18 mouse cellular contexts compared by ENCODE assay signal in genomic region chr4:81129874-81130273, GRCm38 (mm10).
DNase-seq lines count a peak whose midpoint lies in the region; ATAC-seq and TF ChIP-seq lines count a peak whose summit lies in the region.
"Had no signal": no experiment of that assay in that cellular context is flagged by ENCODE, and none has a peak within 500 bp of the region (broad histone marks: within the 10 kb centered on the region; RNA-seq: fewer than 3 reads in every experiment).

No protein-coding gene starts in this region.

- H3K27ac ChIP-seq in limb, embryonic 14.5 days (replicated peaks; ENCODE audit: low read depth, low read length): no peak overlapping the region
- no peak overlapping the region for H3K27ac ChIP-seq in limb, embryonic 10.5 days
- 0 out of 2 replicates have a peak overlapping the region, but pooled peaks have one; percentile 39 for H3K27ac ChIP-seq in lung, embryonic 15.5 days
- no peak overlapping the region for H3K27ac ChIP-seq in thymus, adult 2 months (ENCODE audit: control insufficient read depth, insufficient read depth, low read length)
- no peak overlapping the region for H3K27ac ChIP-seq in midbrain, embryonic 13.5 days
- H3K27ac ChIP-seq: embryonic facial prominence, embryonic 12.5 days; forebrain, embryonic 10.5 days; hindbrain, embryonic 15.5 days; liver, embryonic 12.5 days; neural tube, embryonic 13.5 days had no signal

- H3K36me3 ChIP-seq in limb, embryonic 14.5 days (ENCODE audit: control insufficient read depth, insufficient read depth, low read length): no peaks in the 10 kb centered on the region
- no peaks in the 10 kb centered on the region for H3K36me3 ChIP-seq in limb, embryonic 10.5 days
- no peaks in the 10 kb centered on the region for H3K36me3 ChIP-seq in lung, embryonic 15.5 days
- H3K36me3 ChIP-seq in thymus, adult 2 months (ENCODE audit: control insufficient read depth, insufficient read depth, low read length): no peaks in the 10 kb centered on the region
- H3K36me3 ChIP-seq in midbrain, embryonic 13.5 days: no peaks in the 10 kb centered on the region
- H3K36me3 ChIP-seq: embryonic facial prominence, embryonic 12.5 days; forebrain, embryonic 10.5 days; hindbrain, embryonic 15.5 days; liver, embryonic 12.5 days; neural tube, embryonic 13.5 days had no signal

- no peak overlapping the region for H3K4me2 ChIP-seq in limb, embryonic 14.5 days (replicated peaks; ENCODE audit: low read depth, low read length, severe bottlenecking)
- H3K4me2 ChIP-seq in lung, embryonic 15.5 days: no peak overlapping the region
- H3K4me2 ChIP-seq in midbrain, embryonic 13.5 days (replicated peaks): no peak overlapping the region
- H3K4me2 ChIP-seq: embryonic facial prominence, embryonic 12.5 days; hindbrain, embryonic 15.5 days; liver, embryonic 12.5 days; neural tube, embryonic 13.5 days had no signal

- H3K9me3 ChIP-seq in limb, embryonic 14.5 days (ENCODE audit: control insufficient read depth, low read length): peaks cover 4% of the 10 kb centered on the region; the same call in 1 of the 2 replicates
- H3K9me3 ChIP-seq in limb, embryonic 10.5 days (replicated peaks): no peaks in the 10 kb centered on the region
- H3K9me3 ChIP-seq in lung, embryonic 15.5 days: no peaks in the 10 kb centered on the region
- H3K9me3 ChIP-seq in midbrain, embryonic 13.5 days: no peaks in the 10 kb centered on the region
- H3K9me3 ChIP-seq: embryonic facial prominence, embryonic 12.5 days; forebrain, embryonic 10.5 days; hindbrain, embryonic 15.5 days; liver, embryonic 12.5 days; neural tube, embryonic 13.5 days had no signal

- H3K4me3 ChIP-seq in limb, embryonic 14.5 days (replicated peaks; ENCODE audit: low read length): no peak overlapping the region
- no peak overlapping the region for H3K4me3 ChIP-seq in limb, embryonic 10.5 days
- no peak overlapping the region for H3K4me3 ChIP-seq in lung, embryonic 15.5 days
- no peak overlapping the region for H3K4me3 ChIP-seq in thymus, adult 2 months (ENCODE audit: control insufficient read depth, insufficient read depth, low read length)
- H3K4me3 ChIP-seq in midbrain, embryonic 13.5 days (replicated peaks): no peak overlapping the region
- H3K4me3 ChIP-seq: embryonic facial prominence, embryonic 12.5 days; forebrain, embryonic 10.5 days; hindbrain, embryonic 15.5 days; liver, embryonic 12.5 days; neural tube, embryonic 13.5 days had no signal

- no peaks in the 10 kb centered on the region for H3K4me1 ChIP-seq in limb, embryonic 14.5 days (ENCODE audit: control insufficient read depth, insufficient read depth, low read length)
- no peaks in the 10 kb centered on the region for H3K4me1 ChIP-seq in limb, embryonic 10.5 days
- H3K4me1 ChIP-seq in lung, embryonic 15.5 days: 0 out of 2 replicates have a peak, but pooled peaks cover 3% of the 10 kb centered on the region
- H3K4me1 ChIP-seq in thymus, adult 2 months (replicated peaks; ENCODE audit: control insufficient read depth, insufficient read depth, low read length): no peaks in the 10 kb centered on the region
- H3K4me1 ChIP-seq in midbrain, embryonic 13.5 days (replicated peaks): no peaks in the 10 kb centered on the region
- H3K4me1 ChIP-seq: embryonic facial prominence, embryonic 12.5 days; forebrain, embryonic 10.5 days; hindbrain, embryonic 15.5 days; liver, embryonic 12.5 days; neural tube, embryonic 13.5 days had no signal

- ATAC-seq in limb, embryonic 14.5 days (ENCODE audit: low FRiP score, low read depth): no peak
- ATAC-seq in lung, embryonic 15.5 days (ENCODE audit: borderline replicate concordance, extremely low read depth, low FRiP score, low TSS enrichment): no peak
- ATAC-seq in midbrain, embryonic 13.5 days: no peak
- ATAC-seq: CD4-positive, CD25-positive, alpha-beta regulatory T cell, adult 4 months; intestine, postnatal 0 days; liver, embryonic 12.5 days had no signal

- peak; percentile 11 to 29 for DNase-seq in heart, adult 9 months (ENCODE audit: low spot score in 2 of 2)
- no peak for DNase-seq in heart, postnatal 4 days
- peak; percentile 3 for DNase-seq in limb, embryonic 14.5 days (ENCODE audit: low spot score)
- DNase-seq in limb, embryonic 10.5 days (ENCODE audit: low spot score): no peak
- no peak for DNase-seq in thymus, adult 2 months
- DNase-seq: adrenal gland, postnatal 14 days; cerebellum, adult 9-10 months; gastrocnemius, postnatal 14 days; right cerebral cortex, postnatal 25 days had no signal

- no peak for TF ChIP-seq CTCF in thymus, adult 2 months (IDR thresholded peaks at IDR 0.05; ENCODE audit: borderline replicate concordance, control insufficient read depth, extremely low read depth, insufficient read depth, low read length, poor library complexity)

- no peak overlapping the region for H3K9ac ChIP-seq in limb, embryonic 14.5 days (ENCODE audit: low read depth, low read length, severe bottlenecking)
- no peak overlapping the region for H3K9ac ChIP-seq in lung, embryonic 15.5 days
- H3K9ac ChIP-seq in midbrain, embryonic 13.5 days (replicated peaks): no peak overlapping the region
- H3K9ac ChIP-seq: embryonic facial prominence, embryonic 12.5 days; hindbrain, embryonic 15.5 days; liver, embryonic 12.5 days; neural tube, embryonic 13.5 days had no signal

- H3K27me3 ChIP-seq in limb, embryonic 14.5 days (ENCODE audit: control insufficient read depth, insufficient read depth, low read length): no peaks in the 10 kb centered on the region
- no peaks in the 10 kb centered on the region for H3K27me3 ChIP-seq in limb, embryonic 10.5 days (ENCODE audit: low read depth, poor library complexity, severe bottlenecking)
- no peaks in the 10 kb centered on the region for H3K27me3 ChIP-seq in lung, embryonic 15.5 days
- no peaks in the 10 kb centered on the region for H3K27me3 ChIP-seq in thymus, adult 2 months (ENCODE audit: control insufficient read depth, insufficient read depth, low read length)
- no peaks in the 10 kb centered on the region for H3K27me3 ChIP-seq in midbrain, embryonic 13.5 days
- H3K27me3 ChIP-seq: embryonic facial prominence, embryonic 12.5 days; hindbrain, embryonic 15.5 days; liver, embryonic 12.5 days; neural tube, embryonic 13.5 days had no signal

- TF ChIP-seq POLR2A in limb, embryonic 14.5 days (IDR thresholded peaks at IDR 0.05; ENCODE audit: borderline replicate concordance, extremely low read depth, insufficient read depth, insufficient read length): no peak
- TF ChIP-seq POLR2A in thymus, adult 2 months (IDR thresholded peaks at IDR 0.05; ENCODE audit: control insufficient read depth, extremely low read depth, insufficient read depth, low read length, poor library complexity): no peak

- WGBS in limb, embryonic 14.5 days: 45% methylated on average over 2 of the region's 2 CpGs
- WGBS in limb, embryonic 10.5 days: 76% methylated on average over 2 of the region's 2 CpGs
- 13% methylated on average over 2 of the region's 2 CpGs for WGBS in lung, embryonic 15.5 days
- WGBS in thymus, adult 2 months: 44% methylated on average over 2 of the region's 2 CpGs
- 61% methylated on average over 2 of the region's 2 CpGs for WGBS in midbrain, embryonic 13.5 days

Comparison
In these comparisons a context has a peak if more than half of its experiments do, and no peak if none do; other contexts are left out.
1. DNase-seq: peak in heart, adult 9 months (2 of 2) and limb, embryonic 14.5 days (single experiment); none in heart, postnatal 4 days (single experiment), limb, embryonic 10.5 days (single experiment) and thymus, adult 2 months (single experiment).